Mouse (Mus musculus): Measurements from ENCODE around the gene Ubr2. TPM values are rescaled to one million over a fixed set of nuclear protein-coding genes. Genes with fewer than 3 reads are reported as not detected.

Gene Ubr2
- polyA plus RNA-seq (2014; fragmentation: Illumina TruSeq; extraction: RNeasy Lipid Tissue Mini Kit (QIAGEN cat#74804); ENCODE audit: low read depth, low replicate concordance) = 25.5 TPM

DNA sequence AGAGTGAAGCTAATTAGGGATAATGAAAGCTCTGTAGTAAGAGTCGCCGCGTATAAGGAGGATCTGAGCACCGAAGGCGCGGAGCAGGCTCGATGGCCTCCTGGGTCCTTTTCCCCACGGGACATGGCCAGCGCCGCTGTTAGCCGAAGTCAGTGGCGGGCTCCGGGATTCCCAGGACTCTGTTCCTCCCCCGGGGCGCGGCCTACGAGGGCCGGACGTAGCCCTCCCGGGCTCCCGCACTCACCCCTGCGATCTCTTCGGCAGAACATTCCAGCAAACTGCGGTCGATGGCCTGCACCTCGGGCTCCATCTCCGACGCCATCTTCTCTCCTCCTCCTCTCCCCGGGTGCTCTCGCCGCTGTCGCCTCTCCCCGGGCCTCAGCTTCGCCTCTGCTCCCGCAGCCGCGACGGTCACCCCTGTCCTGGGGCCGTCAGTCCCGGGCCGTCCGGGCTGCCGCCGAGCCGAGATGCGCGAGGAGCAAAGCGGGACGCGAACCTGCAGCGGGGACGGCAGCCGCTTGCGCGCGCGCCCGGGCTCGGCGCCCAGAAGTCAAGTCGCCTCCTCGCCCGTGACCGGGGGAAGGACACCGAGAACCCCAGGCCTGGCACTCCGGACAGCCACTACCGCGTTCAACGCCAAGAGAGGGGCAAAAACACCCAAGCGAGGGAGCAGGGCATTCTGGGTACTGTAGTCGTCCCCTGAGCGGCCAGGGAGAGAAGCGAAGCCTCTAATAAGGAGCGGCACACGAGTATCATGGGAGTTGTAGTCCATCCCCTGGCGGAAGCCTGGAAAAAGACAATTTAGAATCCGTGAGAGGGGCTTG lies at the start of gene Ubr2:
Gene Ubr2, minus strand, starts transcription at position 659 of the 824 bp plus-strand sequence.

DNA sequence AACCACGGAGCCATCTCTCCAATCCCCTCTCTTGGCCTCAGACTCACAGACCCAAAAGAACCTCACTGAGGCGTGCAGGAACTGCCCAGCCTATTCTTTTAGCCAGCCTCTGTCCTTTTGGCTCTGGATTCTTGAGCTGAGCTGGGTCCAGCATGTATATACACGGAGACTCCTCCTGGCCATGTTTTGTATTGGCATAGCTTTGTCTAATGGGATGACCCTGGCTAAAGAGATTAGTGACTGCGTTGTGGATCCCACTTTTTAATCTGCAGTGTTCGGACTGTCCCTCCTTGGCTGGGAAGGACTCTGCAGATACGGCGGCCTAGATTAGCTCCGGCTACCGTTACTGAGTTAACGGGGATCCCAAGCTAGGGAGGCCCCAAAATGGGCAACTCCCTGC lies 100.2 kb downstream of the Ubr2 start, which contains the start of gene Prph2:
Gene Prph2, plus strand, starts transcription at position 274 of the 400 bp plus-strand sequence.

DNA sequence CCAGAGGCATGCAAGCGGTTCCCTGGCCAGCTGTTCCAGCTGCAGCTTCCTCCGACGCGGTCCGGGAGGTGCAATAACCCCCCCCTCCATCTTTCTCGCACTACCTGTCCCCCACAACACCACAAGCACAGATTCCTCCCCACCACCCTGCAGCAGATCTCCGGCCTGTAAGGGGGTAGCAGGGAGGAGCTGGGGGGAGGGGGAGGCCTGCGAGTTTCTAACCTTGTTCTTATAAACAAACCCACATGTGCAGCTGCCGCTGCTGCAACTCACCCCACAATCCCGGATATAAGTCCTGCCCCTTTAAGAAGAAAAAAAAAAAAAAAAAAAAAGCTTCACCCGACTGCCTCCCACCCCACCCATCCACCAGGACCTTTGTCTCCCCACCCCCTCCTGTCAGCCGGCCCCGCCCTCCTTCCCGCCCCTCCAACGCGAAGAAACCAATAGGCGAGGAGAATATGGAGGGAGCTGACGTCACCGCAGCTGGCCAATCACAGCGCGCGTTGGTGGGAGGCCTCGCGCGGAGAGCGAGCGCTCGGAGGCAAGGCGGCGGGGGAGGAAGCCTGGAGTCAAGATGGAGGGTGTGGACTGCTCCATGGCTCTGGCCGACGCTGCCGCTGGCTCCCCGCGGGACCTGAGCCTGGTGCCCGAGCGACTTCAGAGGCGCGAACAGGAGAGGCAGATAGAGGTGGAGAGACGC lies 120.1 kb downstream of the Ubr2 start, which contains the start of gene Tbcc:
Gene Tbcc, plus strand, starts transcription at position 569 of the 700 bp plus-strand sequence.

Other genes starting within 250 kb of the Ubr2 start
- not detected for gene Ptcra, start 246.8 kb downstream of the Ubr2 start, polyA plus RNA-seq (2014; fragmentation: Illumina TruSeq; extraction: RNeasy Lipid Tissue Mini Kit (QIAGEN cat#74804); ENCODE audit: low read depth, low replicate concordance)
- gene 2310039H08Rik, start 237.9 kb downstream of the Ubr2 start, polyA plus RNA-seq (2014; fragmentation: Illumina TruSeq; extraction: RNeasy Lipid Tissue Mini Kit (QIAGEN cat#74804); ENCODE audit: low read depth, low replicate concordance) = 54.6 TPM
- 48.1 TPM for gene Rpl7l1, start 227.9 kb downstream of the Ubr2 start, polyA plus RNA-seq (2014; fragmentation: Illumina TruSeq; extraction: RNeasy Lipid Tissue Mini Kit (QIAGEN cat#74804); ENCODE audit: low read depth, low replicate concordance)
- gene Bicral, start 152.1 kb downstream of the Ubr2 start, polyA plus RNA-seq (2014; fragmentation: Illumina TruSeq; extraction: RNeasy Lipid Tissue Mini Kit (QIAGEN cat#74804); ENCODE audit: low read depth, low replicate concordance) = 13.4 TPM
- 21.9 TPM for gene Tbcc, start 119.9 kb downstream of the Ubr2 start, polyA plus RNA-seq (2014; fragmentation: Illumina TruSeq; extraction: RNeasy Lipid Tissue Mini Kit (QIAGEN cat#74804); ENCODE audit: low read depth, low replicate concordance)
- not detected for gene Prph2, start 100.1 kb downstream of the Ubr2 start, polyA plus RNA-seq (2014; fragmentation: Illumina TruSeq; extraction: RNeasy Lipid Tissue Mini Kit (QIAGEN cat#74804); ENCODE audit: low read depth, low replicate concordance)